Mouse (Mus musculus) large intestine, adult 2 months (tissue): ENCODE results near the gene Plb1. TPM values are rescaled to one million over a fixed set of nuclear protein-coding genes. Genes with fewer than 3 reads are reported as not detected.

Experiments used
- DNase-seq: peaks from one replicate; pipeline ENCODE4 v3.0.0-alpha.2; 2012; ENCODE audit warnings: low read depth, low spot score
- WGBS: fragments of 180-500 bp; shearing (Covaris S2); methylation state at CpG from one replicate; pipeline ENCODE4 v1.1.7; 2018; 5-methylcytosine and 5-hydroxymethylcytosine counted together
- polyA plus RNA-seq: library from polyadenylated mRNA; depleted of rRNA; stranded (reverse); fragments of >200 nt; gene quantifications from 2 replicates; pipeline ENCODE4 v1.2.3, GENCODE M21; 2012; rRNA removed

The Plb1 gene
- polyA plus RNA-seq, 1 experiment, result 173 TPM

DNA sequence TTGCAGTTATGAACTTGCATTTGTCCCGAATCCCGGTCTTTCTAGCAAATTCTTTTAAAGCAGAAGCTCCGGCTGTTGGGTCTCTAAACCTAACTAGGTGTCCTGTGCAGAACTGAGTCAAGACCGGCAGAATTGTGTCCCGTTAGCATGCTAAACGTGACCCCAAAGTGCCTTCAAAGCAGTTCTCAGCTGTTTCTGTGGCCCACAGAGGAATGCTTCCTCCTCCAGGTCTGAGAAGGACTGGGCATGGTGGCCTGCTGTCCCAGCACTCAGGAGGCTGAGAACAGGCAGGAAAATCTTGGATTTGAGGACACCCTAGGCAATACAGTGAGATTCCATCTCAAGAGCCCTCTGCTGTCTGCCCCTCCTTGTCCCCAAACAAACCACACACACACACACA lies 183.0 kb downstream of the Plb1 start:
- 93% methylated on average over 6 of the region's 6 CpGs for WGBS

More for the DNA sequence above, 183.0 kb downstream of the Plb1 start:
- no peak for DNase-seq

Other genes with a start within 250 kb of the Plb1 start
- 31.2 and 68.0 TPM in 2 replicates for gene Fosl2, start 96.9 kb upstream of the Plb1 start, polyA plus RNA-seq
- gene Ppp1cb, start 226.1 kb downstream of the Plb1 start, polyA plus RNA-seq, result 31.6 and 32.7 TPM in 2 replicates